Mouse (Mus musculus) lung, adult 2 months (tissue): Measurements from ENCODE around the gene Prps1l1.

Experiments used
- CTCF ChIP-seq: fragments of 200-500 bp; IDR thresholded peaks from 2 replicates; pipeline ENCODE4 v1.5.1; 2011; ENCODE audit warnings: mild to moderate bottlenecking, low read length, control low read depth; ENCODE audit not compliant: insufficient read depth
- POLR2A ChIP-seq: fragments of 200-500 bp; IDR thresholded peaks from 2 replicates; pipeline ENCODE4 v1.6.1; 2011; ENCODE audit warnings: low read depth, mild to moderate bottlenecking, control low read depth, low read length, borderline replicate concordance; ENCODE audit errors: extremely low read depth

DNA sequence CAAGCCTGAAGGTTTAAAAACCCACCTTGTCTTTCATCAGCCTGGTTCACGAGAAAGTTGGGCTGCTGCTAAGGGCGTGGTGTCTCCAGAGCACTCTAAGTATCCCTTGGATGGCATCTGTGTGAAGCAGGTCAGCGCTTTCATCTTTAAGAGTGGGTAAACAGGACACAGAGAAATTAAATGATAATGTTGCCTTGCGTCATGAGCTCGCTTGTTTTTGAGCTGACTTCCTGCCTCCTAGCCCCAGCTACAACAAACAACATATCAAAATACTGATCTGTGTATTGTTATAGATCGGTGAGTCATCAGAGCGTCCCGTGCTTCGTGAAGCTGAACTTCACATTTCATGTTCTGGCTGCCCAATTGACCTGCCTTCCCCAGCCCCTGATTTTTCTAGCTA lies 36.7 kb downstream of the Prps1l1 start:
- TF ChIP-seq CTCF = no peak
- no peak for TF ChIP-seq POLR2A
